Mouse (Mus musculus) E14TG2a.4 (cell line): ENCODE measurements around the gene Irf7.

ENCODE experiments used
- CTCF ChIP-seq: conservative IDR thresholded peaks from 2 replicates; pipeline ENCODE4 v1.5.1; 2014; ENCODE audit warnings: low read length
- NANOG ChIP-seq: IDR thresholded peaks from 2 replicates; pipeline ENCODE4 v1.6.1; 2014; ENCODE audit warnings: borderline replicate concordance, low read length, mixed read lengths

DNA sequence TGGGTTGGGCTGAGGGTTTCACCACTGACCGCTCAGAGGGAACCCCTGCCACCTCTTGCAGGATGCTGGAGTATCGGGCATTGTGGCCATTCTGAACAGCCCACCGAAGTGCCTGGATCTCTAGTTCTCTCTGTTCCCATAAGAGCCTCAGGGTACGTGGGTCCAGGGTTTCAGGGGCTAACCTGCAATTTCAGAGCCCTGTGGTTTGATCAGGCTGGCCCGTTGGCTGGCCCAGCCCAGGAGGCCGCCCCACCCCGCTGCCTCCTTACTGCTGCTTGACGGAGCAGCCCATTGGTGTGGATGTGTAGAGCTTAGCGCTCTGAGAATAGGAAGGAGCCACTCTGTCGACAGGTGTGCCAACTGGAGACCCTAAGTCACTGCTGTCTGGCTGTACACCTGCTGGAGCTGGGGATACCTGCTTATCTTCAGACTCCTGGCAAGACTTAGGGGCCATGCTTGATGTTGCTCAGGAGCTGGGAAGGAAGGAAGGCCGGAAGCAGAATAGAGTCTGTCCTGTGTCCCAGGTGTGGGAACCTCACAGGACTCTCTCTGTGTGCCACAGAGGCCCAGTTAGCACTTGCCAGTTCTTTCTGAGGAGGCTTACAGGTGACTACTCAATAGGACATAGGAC is 52.6 kb downstream of the Irf7 start, which contains the start of gene Lmntd2:
- TF ChIP-seq CTCF, result no peak
- TF ChIP-seq NANOG, result no peak
